Mouse (Mus musculus) MEL (cell line): ENCODE data around the gene Cers6. TPM values are rescaled to one million over a fixed set of nuclear protein-coding genes. Genes with fewer than 3 reads are reported as not detected.

Experiments
- DNase-seq: peaks from one replicate; pipeline ENCODE4 v3.0.0; 2011; ENCODE audit warnings: low read depth, low spot score
- H3K27ac ChIP-seq: 2 replicates; pipeline ENCODE4 v1.5.1; 2012; ENCODE audit warnings: low read depth, mild to moderate bottlenecking, control low read depth, low read length, moderate library complexity; ENCODE audit not compliant: control insufficient read depth
- H3K27me3 ChIP-seq, 2 experiments: fragments of 150-350 bp in 1 of 2; sonication (generic) in 1 of 2; 2 replicates each; pipeline ENCODE4 v1.6.1; 2012; ENCODE audit warnings: low read length in 2 of 2, mild to moderate bottlenecking in 2 of 2, improper control_type of control experiment in 1 of 2, moderate library complexity in 1 of 2; ENCODE audit not compliant: insufficient read depth in 2 of 2, control insufficient read depth in 1 of 2
- H3K36me3 ChIP-seq, 2 experiments: 2 replicates each; pipeline ENCODE4 v1.6.1; 2012 to 2014; ENCODE audit warnings: low read length in 2 of 2, improper control_type of control experiment in 1 of 2, inconsistent platforms in 1 of 2, mild to moderate bottlenecking in 1 of 2; ENCODE audit not compliant: insufficient read depth in 2 of 2, control insufficient read depth in 1 of 2
- H3K4me1 ChIP-seq, 2 experiments: fragments of 150-350 bp in 1 of 2; sonication (generic) in 1 of 2; 2 replicates each; pipeline ENCODE4 v1.6.1; 2012; ENCODE audit warnings: low read length in 2 of 2, improper control_type of control experiment in 1 of 2, mild to moderate bottlenecking in 1 of 2; ENCODE audit not compliant: insufficient read depth in 2 of 2, control insufficient read depth in 1 of 2
- H3K4me3 ChIP-seq, 2 experiments: fragments of 150-350 bp in 1 of 2; sonication (generic) in 1 of 2; 2 replicates each; pipeline ENCODE4 v1.5.1; 2012; ENCODE audit warnings: low read depth in 2 of 2, low read length in 2 of 2, mild to moderate bottlenecking in 2 of 2, moderate library complexity in 2 of 2, control low read depth in 1 of 2, improper control_type of control experiment in 1 of 2; ENCODE audit not compliant: control insufficient read depth in 1 of 2, insufficient read depth in 1 of 2
- H3K79me2 ChIP-seq: 2 replicates; pipeline ENCODE4 v1.6.1; 2012; ENCODE audit warnings: mild to moderate bottlenecking, low read length, moderate library complexity; ENCODE audit not compliant: control insufficient read depth, poor library complexity, insufficient read depth
- H3K9ac ChIP-seq: 2 replicates; pipeline ENCODE4 v1.6.1; 2012; ENCODE audit warnings: low read depth, mild to moderate bottlenecking, control low read depth, low read length, moderate library complexity; ENCODE audit not compliant: control insufficient read depth, poor library complexity, severe bottlenecking
- H3K9me3 ChIP-seq: fragments of 150-350 bp; sonication (generic); replicated peaks from 2 replicates; pipeline ENCODE4 v1.6.1; 2012; ENCODE audit warnings: mild to moderate bottlenecking, low read length, improper control_type of control experiment, moderate library complexity; ENCODE audit not compliant: insufficient read depth
- BHLHE40 ChIP-seq: IDR thresholded peaks from 2 replicates; pipeline ENCODE4 v1.6.1; 2012; ENCODE audit warnings: low read depth, mild to moderate bottlenecking, inconsistent platforms, low read length, improper control_type of control experiment, borderline replicate concordance
- CHD1 ChIP-seq: IDR thresholded peaks from 2 replicates; pipeline ENCODE4 v1.6.1; 2012; ENCODE audit warnings: low read depth, mild to moderate bottlenecking, inconsistent platforms, low read length, improper control_type of control experiment
- CHD2 ChIP-seq: IDR thresholded peaks from 2 replicates; pipeline ENCODE4 v1.6.1; 2011; ENCODE audit warnings: low read length, improper control_type of control experiment
- CTCF ChIP-seq, 3 experiments: IDR thresholded peaks in 2 of 3; conservative IDR thresholded peaks in 1 of 3; 2 replicates each; pipeline ENCODE4 v1.5.1; 2011 to 2012; ENCODE audit warnings: low read length in 3 of 3, low read depth in 2 of 3, mild to moderate bottlenecking in 2 of 3, improper control_type of control experiment in 1 of 3, inconsistent platforms in 1 of 3, mixed read lengths in 1 of 3, moderate library complexity in 1 of 3; ENCODE audit not compliant: control insufficient read depth in 1 of 3, insufficient read depth in 1 of 3, poor library complexity in 1 of 3, severe bottlenecking in 1 of 3
- EP300 ChIP-seq, 2 experiments: IDR thresholded peaks; 2 replicates each; pipeline ENCODE4 v1.6.1; 2011; ENCODE audit warnings: improper control_type of control experiment in 2 of 2, low read length in 2 of 2, low read depth in 1 of 2, mild to moderate bottlenecking in 1 of 2
- ETS1 ChIP-seq: IDR thresholded peaks from 2 replicates; pipeline ENCODE4 v1.6.1; 2012; ENCODE audit warnings: low read depth, mild to moderate bottlenecking, inconsistent platforms, low read length, improper control_type of control experiment, moderate library complexity
- GABPA ChIP-seq: IDR thresholded peaks from 2 replicates; pipeline ENCODE4 v1.6.1; 2012; ENCODE audit warnings: low read depth, mild to moderate bottlenecking, inconsistent platforms, low read length, improper control_type of control experiment, moderate library complexity
- MAX ChIP-seq: IDR thresholded peaks from 2 replicates; pipeline ENCODE4 v1.6.1; 2011; ENCODE audit warnings: low read length, improper control_type of control experiment
- MEF2A ChIP-seq: IDR thresholded peaks from 2 replicates; pipeline ENCODE4 v1.6.1; 2014; ENCODE audit warnings: low read depth, mild to moderate bottlenecking, inconsistent platforms, low read length, improper control_type of control experiment; ENCODE audit not compliant: poor library complexity, insufficient replicate concordance, severe bottlenecking; ENCODE audit errors: extremely low read depth
- MXI1 ChIP-seq: IDR thresholded peaks from 2 replicates; pipeline ENCODE4 v1.6.1; 2011; ENCODE audit warnings: mild to moderate bottlenecking, low read depth, low read length, improper control_type of control experiment
- MYB ChIP-seq: IDR thresholded peaks from 2 replicates; pipeline ENCODE4 v1.6.1; 2011; ENCODE audit warnings: mild to moderate bottlenecking, low read depth, low read length, improper control_type of control experiment
- MYC ChIP-seq: IDR thresholded peaks from 2 replicates; pipeline ENCODE4 v1.6.1; 2011; ENCODE audit warnings: low read depth, mild to moderate bottlenecking, low read length, improper control_type of control experiment, moderate library complexity
- NELFE ChIP-seq: IDR thresholded peaks from 2 replicates; pipeline ENCODE4 v1.6.1; 2011; ENCODE audit warnings: low read depth, low read length, improper control_type of control experiment
- NRF1 ChIP-seq: IDR thresholded peaks from 2 replicates; pipeline ENCODE4 v1.6.1; 2014; ENCODE audit warnings: low read depth, mild to moderate bottlenecking, inconsistent platforms, low read length, improper control_type of control experiment, moderate library complexity; ENCODE audit not compliant: poor library complexity, insufficient read depth, severe bottlenecking
- POLR2A ChIP-seq, 2 experiments: IDR thresholded peaks; 2 replicates each; pipeline ENCODE4 v1.6.1; 2011 to 2012; ENCODE audit warnings: low read length in 2 of 2, mild to moderate bottlenecking in 2 of 2, control low read depth in 1 of 2, improper control_type of control experiment in 1 of 2, low read depth in 1 of 2, moderate library complexity in 1 of 2; ENCODE audit not compliant: control insufficient read depth in 1 of 2, insufficient read depth in 1 of 2, poor library complexity in 1 of 2
- POLR2AphosphoS2 ChIP-seq: IDR thresholded peaks from 2 replicates; pipeline ENCODE4 v1.6.1; 2011; ENCODE audit warnings: low read length, improper control_type of control experiment
- POLR2AphosphoS5 ChIP-seq: IDR thresholded peaks from 2 replicates; pipeline ENCODE4 v1.6.1; 2012; ENCODE audit warnings: low read depth, borderline replicate concordance, mild to moderate bottlenecking, inconsistent platforms, low read length, moderate library complexity, mixed read lengths
- RAD21 ChIP-seq: IDR thresholded peaks from 2 replicates; pipeline ENCODE4 v1.6.1; 2011; ENCODE audit warnings: mild to moderate bottlenecking, low read depth, low read length, improper control_type of control experiment
- RCOR1 ChIP-seq: IDR thresholded peaks from 2 replicates; pipeline ENCODE4 v1.6.1; 2012; ENCODE audit warnings: low read depth, mild to moderate bottlenecking, inconsistent platforms, low read length, improper control_type of control experiment
- SMC3 ChIP-seq: IDR thresholded peaks from 2 replicates; pipeline ENCODE4 v1.6.1; 2011; ENCODE audit warnings: low read depth, low read length, improper control_type of control experiment
- TCF12 ChIP-seq: IDR thresholded peaks from 2 replicates; pipeline ENCODE4 v1.6.1; 2014; ENCODE audit warnings: low read depth, mild to moderate bottlenecking, inconsistent platforms, low read length, improper control_type of control experiment, moderate library complexity
- UBTF ChIP-seq: IDR thresholded peaks from 2 replicates; pipeline ENCODE4 v1.6.1; 2012; ENCODE audit warnings: low read depth, mild to moderate bottlenecking, inconsistent platforms, low read length, improper control_type of control experiment, moderate library complexity, borderline replicate concordance; ENCODE audit not compliant: insufficient read depth
- USF1 ChIP-seq: IDR thresholded peaks from 2 replicates; pipeline ENCODE4 v1.6.1; 2014; ENCODE audit warnings: low read depth, mild to moderate bottlenecking, inconsistent platforms, low read length, improper control_type of control experiment, moderate library complexity
- ZC3H11A ChIP-seq: IDR thresholded peaks from 2 replicates; pipeline ENCODE4 v1.6.1; 2012; ENCODE audit warnings: low read depth, mild to moderate bottlenecking, inconsistent platforms, low read length, improper control_type of control experiment
- ZMIZ1 ChIP-seq: IDR thresholded peaks from 2 replicates; pipeline ENCODE4 v1.6.1; 2012; ENCODE audit warnings: low read depth, mild to moderate bottlenecking, inconsistent platforms, low read length, improper control_type of control experiment, moderate library complexity
- ZNF384 ChIP-seq: IDR thresholded peaks from 2 replicates; pipeline ENCODE4 v1.6.1; 2012; ENCODE audit warnings: low read depth, mild to moderate bottlenecking, inconsistent platforms, low read length, improper control_type of control experiment
- polyA plus RNA-seq, 2 experiments: library from polyadenylated mRNA; stranded (reverse) in 1 of 2; unstranded in 1 of 2; fragments of >175 nt in 1 of 2; fragments of >200 nt in 1 of 2; gene quantifications; 2 replicates each; pipeline versions ENCODE4 v1.2.1 to v1.2.4; 2012; ENCODE audit warnings: low replicate concordance in 2 of 2, low read depth in 1 of 2; ENCODE audit not compliant: insufficient read length in 2 of 2, insufficient read depth in 1 of 2, missing spikeins in 1 of 2
- total RNA-seq: library from RNA; depleted of rRNA; stranded (reverse); fragments of 300-350 nt; gene quantifications from 2 replicates; pipeline ENCODE4 v1.2.3, GENCODE M21; 2012

Gene Cers6
- total and polyA plus RNA-seq, 3 experiments: not detected

GRCm38 (mm10) chr2:68885206-68885605 is 24.0 kb downstream of the Cers6 start:
- TF ChIP-seq MEF2A (no peak), ZMIZ1 (no peak), POLR2AphosphoS2 (no peak), RAD21 (no peak), ZC3H11A (no peak), BHLHE40 (no peak), USF1 (no peak), CHD2 (no peak), MYC (no peak)
- no peak overlapping the region for H3K9ac ChIP-seq
- no peaks in the 10 kb centered on the region for H3K36me3 ChIP-seq
- H3K27ac ChIP-seq: no peak overlapping the region
- no peak for DNase-seq
- no peaks in the 10 kb centered on the region for H3K27me3 ChIP-seq
- no peaks in the 10 kb centered on the region for H3K4me1 ChIP-seq
- H3K4me3 ChIP-seq: no peak overlapping the region
- no peaks in the 10 kb centered on the region for H3K79me2 ChIP-seq
- no peaks in the 10 kb centered on the region for H3K9me3 ChIP-seq

DNA sequence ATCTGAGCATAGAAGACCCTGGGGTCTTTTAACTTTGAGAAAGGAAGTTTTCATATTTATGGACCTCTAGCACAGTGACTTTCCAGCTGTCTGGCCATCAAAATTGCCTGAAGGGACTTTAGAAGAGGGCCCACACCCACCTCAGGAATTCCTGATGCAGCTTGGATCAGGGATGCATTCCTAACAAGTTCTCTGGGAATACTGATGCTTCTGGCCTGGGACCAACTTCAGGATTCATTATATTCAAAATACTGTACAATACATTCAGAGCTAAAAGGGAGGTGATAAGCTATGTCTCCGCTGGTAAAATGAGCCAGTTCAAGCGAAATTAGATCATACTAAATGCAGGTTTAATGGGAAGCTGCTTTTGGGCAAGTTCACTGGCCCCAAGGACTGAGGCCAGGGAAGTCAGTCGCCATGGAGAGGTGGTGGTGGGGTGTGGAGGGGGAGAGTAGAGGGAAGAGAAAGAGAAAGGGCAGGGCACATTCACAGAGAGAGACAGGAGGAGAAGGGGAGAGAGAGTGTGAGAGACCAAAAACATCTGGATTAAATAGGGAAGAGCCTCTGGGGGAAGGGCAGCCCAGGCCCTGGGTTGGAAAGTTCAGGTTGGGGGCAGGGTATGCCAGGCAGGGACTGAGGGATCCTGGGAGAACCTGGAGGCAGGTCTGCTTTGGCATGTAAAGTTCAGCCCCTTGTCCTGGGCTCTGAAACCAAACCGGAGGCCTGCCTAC is 24.7 kb downstream of the Cers6 start:
- TF ChIP-seq UBTF (no peak), NELFE (no peak), MXI1 (no peak), CTCF (IDR thresholded peaks at IDR 0.05 in 2 of 3, conservative IDR thresholded peaks at IDR 0.05 in 1 of 3; ENCODE audit: control insufficient read depth in 1 of 3, insufficient read depth in 1 of 3, low read depth in 2 of 3, low read length in 3 of 3, poor library complexity in 1 of 3, severe bottlenecking in 1 of 3) (no peak), GABPA (no peak), MAX (no peak), POLR2AphosphoS2 (no peak), TCF12 (no peak), NRF1 (no peak), POLR2A (IDR thresholded peaks at IDR 0.05; ENCODE audit: control insufficient read depth in 1 of 2, insufficient read depth in 1 of 2, low read depth in 1 of 2, low read length in 2 of 2, poor library complexity in 1 of 2) (no peak), EP300 (IDR thresholded peaks at IDR 0.05; ENCODE audit: low read depth in 1 of 2, low read length in 2 of 2) (no peak), MYB (no peak), RCOR1 (no peak), CHD1 (no peak), BHLHE40 (no peak), ZNF384 (no peak), ETS1 (no peak), POLR2AphosphoS5 (no peak), SMC3 (no peak)
- Histone ChIP-seq H3K4me3 (no peak overlapping the region), H3K4me1 (no peaks in the 10 kb centered on the region), H3K9me3 (no peaks in the 10 kb centered on the region), H3K9ac (no peak overlapping the region), H3K36me3 (no peaks in the 10 kb centered on the region), H3K27me3 (no peaks in the 10 kb centered on the region), H3K79me2 (no peaks in the 10 kb centered on the region), H3K27ac (no peak overlapping the region)
- DNase-seq: no peak
